Mouse (Mus musculus) liver, adult 2 months (tissue): ENCODE measurements around the gene Cdkl3.

Source experiments
- CTCF ChIP-seq: fragments of 200-500 bp; IDR thresholded peaks from 2 replicates; pipeline ENCODE4 v1.5.1; 2011; ENCODE audit warnings: low read depth, low read length, control low read depth
- POLR2A ChIP-seq: fragments of 200-500 bp; IDR thresholded peaks from 2 replicates; pipeline ENCODE4 v1.6.1; 2011; ENCODE audit warnings: low read length, control low read depth; ENCODE audit not compliant: insufficient read depth; ENCODE audit errors: extremely low read depth

DNA sequence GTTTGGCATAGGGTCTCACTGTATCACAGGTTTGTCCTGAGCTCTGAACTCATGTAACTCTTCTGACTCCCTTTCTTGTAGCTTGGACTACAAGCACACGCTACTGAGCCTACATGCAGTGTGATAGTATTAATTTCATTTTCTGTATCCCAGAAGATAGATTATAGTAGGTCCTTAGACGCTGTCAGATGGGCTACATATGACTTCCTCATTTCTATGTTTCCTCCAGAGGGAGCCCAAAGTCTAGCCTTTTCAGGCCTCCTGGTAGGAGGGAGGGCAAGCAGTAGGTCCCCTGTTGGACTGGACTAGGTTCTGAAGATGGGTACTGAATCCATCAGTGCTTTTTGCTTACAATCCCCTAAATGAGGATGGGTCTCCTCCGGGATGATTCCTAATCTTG, 39.2 kb downstream of the Cdkl3 start:
- no peak for TF ChIP-seq CTCF
- TF ChIP-seq POLR2A: no peak
